Mouse (Mus musculus) bone marrow, adult 2 months (tissue): Measurements from ENCODE around the gene Jak2.

ENCODE experiments used
- CTCF ChIP-seq: fragments of 200-500 bp; IDR thresholded peaks from 2 replicates; pipeline ENCODE4 v1.5.1; 2011; ENCODE audit warnings: low read length, control low read depth; ENCODE audit not compliant: control insufficient read depth, insufficient read depth
- POLR2A ChIP-seq: fragments of 200-500 bp; IDR thresholded peaks from 2 replicates; pipeline ENCODE4 v1.6.1; 2011; ENCODE audit warnings: low read depth, mild to moderate bottlenecking, control low read depth, low read length, borderline replicate concordance; ENCODE audit not compliant: control insufficient read depth

- TF ChIP-seq CTCF (no peak), POLR2A (no peak)
Observed at GRCm38 (mm10) chr19:29272011-29272809, 20.6 kb downstream of the Jak2 start.
